Mouse (Mus musculus): ENCODE data around the gene Ccnh. TPM values are rescaled to one million over a fixed set of nuclear protein-coding genes. Genes with fewer than 3 reads are reported as not detected.
"Not testable (repeated sequence)": the region's sequence is repeated elsewhere in the genome, so short reads cannot be mapped to it uniquely, and the experiment has no call there.

The Ccnh gene
- 15.2 and 17.9 TPM in 2 replicates for polyA plus RNA-seq (2012; rRNA removed)

DNA sequence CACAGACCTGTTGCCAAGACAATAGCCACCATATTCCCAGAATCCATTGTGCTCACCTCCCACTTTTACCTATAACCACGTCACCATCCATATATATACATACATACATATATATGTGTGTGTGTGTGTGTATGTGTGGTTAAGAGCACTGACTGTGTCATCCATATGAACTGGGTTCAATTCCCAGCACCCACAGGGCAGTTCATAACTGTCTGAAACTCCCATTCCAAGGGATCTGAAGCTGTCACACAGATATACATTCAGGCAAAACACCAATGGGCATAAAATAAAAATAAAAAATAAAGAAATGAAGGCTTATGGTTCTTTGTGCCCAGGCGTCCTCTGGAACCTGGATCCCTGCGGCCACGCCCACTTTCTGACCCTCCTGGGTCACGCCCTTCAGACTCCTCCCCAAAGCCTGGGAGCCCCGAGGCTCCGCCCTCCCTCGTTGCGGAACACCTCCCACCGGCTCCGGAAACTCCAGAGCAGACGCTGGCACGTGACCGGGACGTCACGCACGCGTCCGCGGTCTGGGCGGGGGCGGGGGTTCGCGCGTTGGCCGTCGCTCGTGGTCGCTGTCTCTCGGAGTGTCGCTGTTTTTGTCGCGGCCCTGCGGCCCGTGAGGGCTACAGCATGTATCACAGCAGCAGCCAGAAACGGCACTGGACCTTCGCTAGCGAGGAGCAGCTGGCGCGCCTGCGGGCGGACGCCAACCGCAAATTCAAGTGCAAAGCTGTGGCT is at the start of gene Ccnh:
Gene Ccnh, plus strand, starts transcription at position 506 of the 741 bp plus-strand sequence.
- Histone ChIP-seq H3K36me3 (ENCODE audit: control insufficient read depth, insufficient read depth, low read length) (no peaks in the 10 kb centered on the region), H3K4me1 (ENCODE audit: control insufficient read depth, insufficient read depth, low read length) (no peaks in the 10 kb centered on the region; the same call in 1 of the 2 replicates), H3K4me3 (ENCODE audit: control insufficient read depth, low read depth, low read length) (peak within 1 kb of the TSS; percentile 93), H3K27ac (ENCODE audit: control insufficient read depth, insufficient read depth, low read depth, low read length) (peak within 1 kb of the TSS; percentile 73), H3K27me3 (ENCODE audit: control insufficient read depth, insufficient read depth, low read length) (no peaks in the 10 kb centered on the region)
- TF ChIP-seq CTCF (IDR thresholded peaks at IDR 0.05; ENCODE audit: control insufficient read depth, insufficient read depth, insufficient replicate concordance, low read depth, low read length) (no peak), POLR2A (IDR thresholded peaks at IDR 0.05; ENCODE audit: control insufficient read depth, low read depth, low read length) (peak; percentile 62; the same call in 1 of the 2 replicates)

DNA sequence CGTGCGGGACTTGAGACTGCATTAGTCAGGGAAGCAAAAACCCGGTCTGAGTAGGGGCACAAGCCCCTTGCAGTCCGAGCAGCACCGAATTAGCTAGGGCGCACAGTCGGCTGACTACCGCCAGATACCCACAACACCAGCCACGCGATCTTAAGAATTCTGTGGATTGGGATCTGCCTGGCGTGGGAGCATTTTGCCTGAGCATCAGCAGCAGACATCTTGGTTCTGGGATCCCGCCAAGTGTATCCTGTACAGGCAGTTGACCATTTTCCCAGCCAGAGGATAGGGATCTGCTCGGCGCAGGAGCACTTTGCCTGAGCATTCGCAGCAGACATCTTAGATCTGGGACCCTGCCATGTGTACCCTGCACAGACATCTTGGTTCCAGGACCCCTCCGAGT is 45.8 kb upstream of the Ccnh start:
- not testable (repeated sequence) for H3K27me3 ChIP-seq (ENCODE audit: control insufficient read depth, insufficient read depth, low read length); H3K4me3 ChIP-seq (ENCODE audit: control insufficient read depth, low read depth, low read length); H3K36me3 ChIP-seq (ENCODE audit: control insufficient read depth, insufficient read depth, low read length); H3K4me1 ChIP-seq (ENCODE audit: control insufficient read depth, insufficient read depth, low read length); H3K27ac ChIP-seq (ENCODE audit: control insufficient read depth, insufficient read depth, low read depth, low read length)

DNA sequence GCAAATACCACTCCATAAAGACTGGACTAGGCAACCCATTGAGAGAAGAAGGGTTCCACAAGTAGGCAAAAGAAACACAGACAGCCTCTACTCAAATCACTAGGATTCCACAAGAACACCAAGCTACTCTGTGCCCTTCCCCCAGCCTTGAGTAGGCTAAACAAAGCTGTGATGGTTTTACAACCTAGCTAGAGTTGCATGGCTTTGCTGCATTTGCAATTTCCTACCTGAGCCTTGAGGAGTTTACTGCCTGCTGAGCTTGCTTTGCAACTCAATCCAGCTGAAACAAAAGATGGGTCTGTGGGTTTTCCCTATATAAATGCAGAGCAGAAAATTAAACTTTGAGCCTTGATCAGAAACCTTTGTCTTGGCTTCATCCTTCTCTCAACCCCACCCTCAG is 42.7 kb upstream of the Ccnh start:
- Histone ChIP-seq H3K36me3 (ENCODE audit: control insufficient read depth, insufficient read depth, low read length) (no peaks in the 10 kb centered on the region), H3K27me3 (ENCODE audit: control insufficient read depth, insufficient read depth, low read length) (no peaks in the 10 kb centered on the region), H3K27ac (ENCODE audit: control insufficient read depth, insufficient read depth, low read depth, low read length) (no peak overlapping the region), H3K4me3 (ENCODE audit: control insufficient read depth, low read depth, low read length) (no peak overlapping the region), H3K4me1 (ENCODE audit: control insufficient read depth, insufficient read depth, low read length) (no peaks in the 10 kb centered on the region)
- TF ChIP-seq CTCF (IDR thresholded peaks at IDR 0.05; ENCODE audit: control insufficient read depth, insufficient read depth, insufficient replicate concordance, low read depth, low read length) (no peak), POLR2A (IDR thresholded peaks at IDR 0.05; ENCODE audit: control insufficient read depth, low read depth, low read length) (no peak)

DNA sequence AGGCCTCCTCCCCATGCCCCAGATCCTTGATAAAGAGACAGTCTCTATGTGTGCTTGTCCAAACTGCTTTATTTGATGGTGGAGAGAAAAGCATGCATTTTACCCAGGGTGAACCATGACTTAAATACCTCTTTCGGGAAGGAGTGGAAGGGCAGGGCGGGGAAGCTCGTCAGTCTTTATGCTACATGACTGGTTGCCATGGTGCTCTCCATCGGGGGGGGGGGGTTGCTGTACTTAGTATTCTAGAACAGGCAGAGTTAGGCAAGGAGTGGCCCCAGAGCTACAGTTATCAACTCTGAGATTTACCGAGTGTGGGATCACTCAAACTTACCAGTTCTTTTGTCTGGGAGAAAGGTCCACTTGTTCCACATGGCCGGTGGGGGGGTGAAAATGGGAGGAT is 34.5 kb upstream of the Ccnh start:
- TF ChIP-seq CTCF (IDR thresholded peaks at IDR 0.05; ENCODE audit: control insufficient read depth, insufficient read depth, insufficient replicate concordance, low read depth, low read length) (no peak), POLR2A (IDR thresholded peaks at IDR 0.05; ENCODE audit: control insufficient read depth, low read depth, low read length) (peak; percentile 20; the same call in 1 of the 2 replicates)

DNA sequence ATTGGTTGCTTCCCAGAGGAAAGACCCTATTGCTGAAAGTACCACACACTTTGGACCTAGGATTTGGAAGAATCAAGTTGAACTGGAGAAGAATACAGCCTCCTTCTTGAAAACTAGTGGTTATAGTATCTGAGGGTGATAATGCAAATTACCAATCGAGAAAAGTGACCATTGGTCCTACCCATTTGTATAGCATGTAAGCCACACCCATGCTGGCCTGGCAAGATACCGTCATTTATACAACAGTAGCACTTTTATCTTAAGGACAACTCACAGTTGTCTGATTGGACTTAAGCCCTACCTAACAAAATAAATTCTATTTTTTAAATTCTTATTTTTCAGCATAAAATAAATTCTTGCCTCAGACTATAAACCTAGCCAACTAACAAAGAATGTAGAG is 29.2 kb upstream of the Ccnh start:
- no peaks in the 10 kb centered on the region; the same call in 1 of the 2 replicates for H3K4me1 ChIP-seq (ENCODE audit: control insufficient read depth, insufficient read depth, low read length)
- no peaks in the 10 kb centered on the region for H3K27me3 ChIP-seq (ENCODE audit: control insufficient read depth, insufficient read depth, low read length)
- TF ChIP-seq CTCF (IDR thresholded peaks at IDR 0.05; ENCODE audit: control insufficient read depth, insufficient read depth, insufficient replicate concordance, low read depth, low read length) (no peak), POLR2A (IDR thresholded peaks at IDR 0.05; ENCODE audit: control insufficient read depth, low read depth, low read length) (no peak)
- H3K36me3 ChIP-seq (ENCODE audit: control insufficient read depth, insufficient read depth, low read length): no peaks in the 10 kb centered on the region
- no peak overlapping the region for H3K4me3 ChIP-seq (ENCODE audit: control insufficient read depth, low read depth, low read length)
- H3K27ac ChIP-seq (ENCODE audit: control insufficient read depth, insufficient read depth, low read depth, low read length): no peak overlapping the region

More for the DNA sequence above, 34.5 kb upstream of the Ccnh start:
- Histone ChIP-seq H3K4me3 (ENCODE audit: control insufficient read depth, low read depth, low read length) (peak overlapping the region; percentile 83), H3K27me3 (ENCODE audit: control insufficient read depth, insufficient read depth, low read length) (no peaks in the 10 kb centered on the region), H3K36me3 (ENCODE audit: control insufficient read depth, insufficient read depth, low read length) (no peaks in the 10 kb centered on the region), H3K27ac (ENCODE audit: control insufficient read depth, insufficient read depth, low read depth, low read length) (no peak overlapping the region), H3K4me1 (ENCODE audit: control insufficient read depth, insufficient read depth, low read length) (no peaks in the 10 kb centered on the region; the same call in 1 of the 2 replicates)

DNA sequence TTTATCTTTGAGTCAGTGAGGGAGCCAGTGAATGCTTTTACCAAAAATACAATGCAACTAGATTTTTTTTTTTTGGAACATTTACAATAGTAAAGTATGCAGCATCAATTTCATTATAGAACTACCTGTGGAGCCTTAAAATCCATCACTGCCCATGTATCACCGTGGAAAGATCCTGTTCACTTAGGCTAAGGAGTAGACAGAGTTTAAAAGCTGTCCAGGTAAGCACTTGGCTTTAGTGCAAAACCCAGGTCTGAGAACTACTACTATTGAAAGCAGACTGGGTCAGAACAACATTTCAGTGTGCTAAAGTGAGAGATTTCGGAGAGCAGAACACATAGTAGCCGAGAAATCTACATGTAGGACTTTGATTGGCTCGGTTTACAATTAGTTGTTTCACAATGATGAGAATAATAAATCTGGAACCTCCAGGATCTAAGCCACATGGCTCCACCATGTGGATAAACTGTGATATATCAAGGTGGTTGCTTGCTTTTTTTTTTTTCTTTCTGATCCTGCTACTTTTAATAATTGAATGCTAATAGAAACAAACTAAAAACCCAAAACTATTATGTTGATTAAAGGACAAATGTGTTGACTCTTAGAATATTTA is 24.6 kb upstream of the Ccnh start:
- Histone ChIP-seq H3K36me3 (ENCODE audit: control insufficient read depth, insufficient read depth, low read length) (no peaks in the 10 kb centered on the region), H3K27ac (ENCODE audit: control insufficient read depth, insufficient read depth, low read depth, low read length) (no peak overlapping the region), H3K4me3 (ENCODE audit: control insufficient read depth, low read depth, low read length) (no peak overlapping the region), H3K27me3 (ENCODE audit: control insufficient read depth, insufficient read depth, low read length) (no peaks in the 10 kb centered on the region), H3K4me1 (ENCODE audit: control insufficient read depth, insufficient read depth, low read length) (no peaks in the 10 kb centered on the region)
- TF ChIP-seq POLR2A (IDR thresholded peaks at IDR 0.05; ENCODE audit: control insufficient read depth, low read depth, low read length) (no peak), CTCF (IDR thresholded peaks at IDR 0.05; ENCODE audit: control insufficient read depth, insufficient read depth, insufficient replicate concordance, low read depth, low read length) (no peak)

DNA sequence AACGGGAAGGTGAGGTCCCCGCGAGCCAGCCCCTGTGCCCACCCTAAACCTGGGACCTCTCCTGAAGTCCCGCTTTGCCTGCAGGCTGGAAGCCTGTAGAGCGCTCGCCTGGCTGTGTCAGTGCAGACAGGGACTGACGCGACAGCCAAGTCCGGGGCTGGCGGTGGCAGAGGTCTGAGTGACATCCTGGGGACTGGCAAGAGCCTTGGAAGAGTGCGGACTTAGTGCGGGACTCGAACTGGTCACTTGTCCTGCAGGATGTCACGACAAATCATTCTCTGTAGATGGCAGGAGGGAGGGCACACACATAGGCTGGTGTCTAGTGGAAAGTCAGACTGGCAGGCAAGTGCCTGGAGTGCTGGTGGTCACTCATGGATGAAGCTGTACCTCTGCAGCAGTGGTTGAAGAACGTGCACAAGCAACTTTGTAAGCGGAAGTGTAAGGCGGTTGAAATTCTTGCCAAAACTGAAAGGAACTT is 475 bp downstream of the Ccnh start:
- TF ChIP-seq POLR2A (IDR thresholded peaks at IDR 0.05; ENCODE audit: control insufficient read depth, low read depth, low read length) (no peak), CTCF (IDR thresholded peaks at IDR 0.05; ENCODE audit: control insufficient read depth, insufficient read depth, insufficient replicate concordance, low read depth, low read length) (no peak)
- Histone ChIP-seq H3K27me3 (ENCODE audit: control insufficient read depth, insufficient read depth, low read length) (no peaks in the 10 kb centered on the region), H3K27ac (ENCODE audit: control insufficient read depth, insufficient read depth, low read depth, low read length) (peak overlapping the region; percentile 73), H3K36me3 (ENCODE audit: control insufficient read depth, insufficient read depth, low read length) (no peaks in the 10 kb centered on the region), H3K4me1 (ENCODE audit: control insufficient read depth, insufficient read depth, low read length) (no peaks in the 10 kb centered on the region; the same call in 1 of the 2 replicates), H3K4me3 (ENCODE audit: control insufficient read depth, low read depth, low read length) (peak overlapping the region; percentile 93)
